Mouse (Mus musculus): Measurements from ENCODE around the gene Myh13. TPM values are rescaled to one million over a fixed set of nuclear protein-coding genes. Genes with fewer than 3 reads are reported as not detected.

The Myh13 gene
- not detected in 2 replicates for polyA plus RNA-seq (2016; fragmentation: Nextera tagmentation; extraction: Ambion mirVana)

DNA sequence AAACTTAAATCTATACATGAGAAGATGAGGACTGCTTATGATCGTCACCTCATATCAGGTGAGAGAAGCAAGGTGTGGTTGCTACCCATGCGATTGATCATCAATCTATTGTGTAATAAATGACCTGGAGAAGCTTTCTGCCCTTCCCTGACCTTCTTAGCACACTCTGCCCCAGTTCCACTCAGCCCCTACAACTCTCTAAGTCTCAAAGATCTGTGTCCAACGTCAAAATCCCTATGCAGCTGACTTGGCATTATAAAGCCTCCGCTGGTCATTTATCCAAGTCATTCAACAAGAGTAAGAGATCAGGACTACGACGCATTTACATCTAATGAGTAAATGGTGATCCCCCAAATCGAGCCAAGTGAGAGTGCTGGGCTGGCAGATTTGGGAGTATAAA lies at the start of gene Myh13:
TSS of gene Myh13 (plus strand) at position 301 of the 400 bp plus-strand sequence.
- Histone ChIP-seq H3K9me3 (no peaks in the 10 kb centered on the region), H3K27me3 (ENCODE audit: poor library complexity, severe bottlenecking) (no peaks in the 10 kb centered on the region), H3K36me3 (replicated peaks) (no peaks in the 10 kb centered on the region), H3K4me1 (no peaks in the 10 kb centered on the region), H3K27ac (no peak within 1 kb of the TSS), H3K4me3 (no peak within 1 kb of the TSS)
- DNase-seq (ENCODE audit: extremely low spot score, low spot score) = no peak
- WGBS = 89% methylated on average over 7 of the region's 7 CpGs

GRCm38 (mm10) chr11:67276601-67277174 lies 44.8 kb upstream of the Myh13 start, which contains the start of gene Myh8:
Gene Myh8, plus strand, starts transcription at chr11:67277124.
- WGBS = 93% methylated on average over 10 of the region's 10 CpGs

DNA sequence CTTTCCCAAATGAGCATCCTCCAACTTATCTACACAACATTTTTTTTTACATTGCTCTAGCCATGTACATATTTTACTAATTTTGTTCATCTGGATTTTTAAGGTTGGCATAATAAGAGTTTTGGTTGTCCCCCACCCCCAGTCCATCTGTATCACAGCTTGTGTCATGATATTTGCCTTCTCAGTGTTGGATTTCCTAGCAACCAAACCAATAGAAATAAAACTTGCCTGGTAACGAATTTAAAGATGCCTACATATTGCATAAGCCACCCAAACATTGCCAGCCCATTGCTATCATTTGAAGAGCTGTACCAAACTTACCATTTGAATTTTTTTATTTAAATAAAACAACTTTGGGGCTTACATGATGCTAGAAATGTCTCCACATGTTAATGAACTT lies 28.0 kb upstream of the Myh13 start:
- Histone ChIP-seq H3K4me1 (no peaks in the 10 kb centered on the region), H3K4me3 (no peak overlapping the region), H3K36me3 (replicated peaks) (no peaks in the 10 kb centered on the region), H3K27ac (no peak overlapping the region), H3K27me3 (ENCODE audit: poor library complexity, severe bottlenecking) (no peaks in the 10 kb centered on the region), H3K9me3 (no peaks in the 10 kb centered on the region)
- DNase-seq (ENCODE audit: extremely low spot score, low spot score) = no peak
- 79% methylated on average over 1 of the region's 1 CpGs for WGBS

More at GRCm38 (mm10) chr11:67276601-67277174, 44.8 kb upstream of the Myh13 start, which contains the start of gene Myh8:
- Histone ChIP-seq H3K36me3 (replicated peaks) (no peaks in the 10 kb centered on the region), H3K27ac (no peak within 1 kb of the TSS), H3K9me3 (no peaks in the 10 kb centered on the region), H3K27me3 (ENCODE audit: poor library complexity, severe bottlenecking) (no peaks in the 10 kb centered on the region), H3K4me3 (no peak within 1 kb of the TSS), H3K4me1 (no peaks in the 10 kb centered on the region)
- DNase-seq (ENCODE audit: extremely low spot score, low spot score) = no peak

DNA sequence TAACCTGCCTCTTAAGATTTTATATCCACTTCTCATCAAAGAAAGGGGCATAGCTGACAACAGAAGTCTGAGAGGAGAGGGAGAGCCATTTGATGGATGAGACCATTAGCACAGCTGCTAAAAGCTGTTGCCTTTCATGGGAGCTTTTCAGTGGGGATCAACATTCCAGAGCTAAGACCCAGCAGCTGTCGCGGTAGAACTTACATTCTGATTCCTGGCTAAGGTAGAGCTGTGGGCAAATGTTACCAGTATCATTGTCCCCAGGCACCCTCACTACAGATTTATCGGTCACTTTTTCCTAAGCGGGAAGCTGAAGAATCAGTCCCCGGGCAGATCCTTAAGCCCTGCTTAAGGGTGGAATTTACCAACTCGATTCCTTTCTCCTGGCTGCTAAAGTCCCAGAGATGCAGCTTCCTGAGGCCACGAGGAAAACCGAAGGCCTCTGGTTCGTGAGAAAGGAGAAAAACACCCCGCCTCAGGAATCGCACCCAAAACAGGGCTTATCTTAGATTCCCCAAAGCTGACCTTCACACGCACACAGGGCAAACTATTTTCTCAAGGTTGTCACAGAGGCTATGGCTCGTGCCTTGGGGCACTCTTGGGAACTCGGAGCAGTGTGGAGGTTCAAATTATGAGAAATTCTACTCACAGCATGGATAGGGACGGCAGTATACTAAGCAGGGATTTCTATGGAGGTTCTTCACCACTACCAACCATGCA lies 7.6 kb upstream of the Myh13 start:
- 52% methylated on average over 15 of the region's 15 CpGs for WGBS
- H3K4me1 ChIP-seq = 0 out of 2 replicates have a peak, but pooled peaks cover 7% of the 10 kb centered on the region
- no peaks in the 10 kb centered on the region for H3K36me3 ChIP-seq (replicated peaks)
- no peak overlapping the region for H3K4me3 ChIP-seq
- H3K9me3 ChIP-seq = no peaks in the 10 kb centered on the region
- no peak overlapping the region for H3K27ac ChIP-seq
- no peak for DNase-seq (ENCODE audit: extremely low spot score, low spot score)
- H3K27me3 ChIP-seq (ENCODE audit: poor library complexity, severe bottlenecking) = no peaks in the 10 kb centered on the region

GRCm38 (mm10) chr11:67326536-67326935 lies 5.1 kb downstream of the Myh13 start:
- H3K4me1 ChIP-seq = no peaks in the 10 kb centered on the region
- no peak overlapping the region for H3K27ac ChIP-seq
- no peaks in the 10 kb centered on the region for H3K36me3 ChIP-seq (replicated peaks)
- H3K27me3 ChIP-seq (ENCODE audit: poor library complexity, severe bottlenecking) = no peaks in the 10 kb centered on the region
- H3K9me3 ChIP-seq = no peaks in the 10 kb centered on the region
- DNase-seq (ENCODE audit: extremely low spot score, low spot score) = no peak
- 81% methylated on average over 2 of the region's 2 CpGs for WGBS
- H3K4me3 ChIP-seq = no peak overlapping the region

GRCm38 (mm10) chr11:67344556-67344955 lies 23.1 kb downstream of the Myh13 start:
- WGBS = 61% methylated on average over 3 of the region's 3 CpGs
- no peaks in the 10 kb centered on the region for H3K9me3 ChIP-seq
- H3K4me1 ChIP-seq = no peaks in the 10 kb centered on the region
- H3K36me3 ChIP-seq (replicated peaks) = no peaks in the 10 kb centered on the region
- no peak for DNase-seq (ENCODE audit: extremely low spot score, low spot score)
- H3K27ac ChIP-seq = no peak overlapping the region
- no peaks in the 10 kb centered on the region for H3K27me3 ChIP-seq (ENCODE audit: poor library complexity, severe bottlenecking)
- no peak overlapping the region for H3K4me3 ChIP-seq

DNA sequence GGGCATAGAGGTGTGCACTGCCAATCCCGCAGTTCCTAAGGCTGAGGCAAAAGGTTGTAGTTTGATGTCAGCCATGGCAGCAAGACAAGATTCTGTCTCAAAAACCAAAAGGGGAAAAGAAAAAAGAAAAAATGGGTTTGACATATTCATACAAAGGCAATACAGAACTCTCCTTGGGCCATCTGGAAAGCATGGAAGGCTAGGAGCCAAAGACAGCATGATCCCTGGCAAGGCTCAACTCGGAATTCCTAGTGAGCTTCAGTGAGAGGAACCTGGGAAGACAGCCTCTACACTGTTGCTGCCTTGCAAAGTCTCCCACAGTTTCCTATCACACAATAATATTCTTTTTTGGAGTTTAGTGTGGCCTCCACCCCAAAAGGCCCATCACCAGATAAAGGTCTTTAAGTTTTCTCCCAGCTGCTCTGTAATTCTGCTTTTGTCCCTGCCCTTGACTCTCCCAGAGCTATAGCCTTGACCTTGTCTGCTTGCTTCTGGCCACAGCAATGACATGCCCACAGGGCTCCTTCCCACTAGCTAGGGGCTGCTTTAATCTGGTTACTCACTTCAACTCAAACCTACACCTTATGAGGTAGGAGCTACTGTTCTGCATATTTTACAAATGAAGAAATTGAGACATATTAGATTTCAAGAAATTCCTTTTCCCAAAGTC lies 23.9 kb downstream of the Myh13 start:
- Histone ChIP-seq H3K36me3 (replicated peaks) (no peaks in the 10 kb centered on the region), H3K4me3 (no peak overlapping the region), H3K9me3 (no peaks in the 10 kb centered on the region), H3K27ac (no peak overlapping the region), H3K4me1 (no peaks in the 10 kb centered on the region), H3K27me3 (ENCODE audit: poor library complexity, severe bottlenecking) (no peaks in the 10 kb centered on the region)
- no peak for DNase-seq (ENCODE audit: extremely low spot score, low spot score)
- 71% methylated on average over 2 of the region's 2 CpGs for WGBS

GRCm38 (mm10) chr11:67345856-67346236 lies 24.4 kb downstream of the Myh13 start:
- H3K4me1 ChIP-seq = no peaks in the 10 kb centered on the region
- no peak overlapping the region for H3K27ac ChIP-seq
- DNase-seq (ENCODE audit: extremely low spot score, low spot score) = no peak
- no peaks in the 10 kb centered on the region for H3K9me3 ChIP-seq
- H3K36me3 ChIP-seq (replicated peaks) = no peaks in the 10 kb centered on the region
- H3K4me3 ChIP-seq = no peak overlapping the region
- H3K27me3 ChIP-seq (ENCODE audit: poor library complexity, severe bottlenecking) = no peaks in the 10 kb centered on the region

DNA sequence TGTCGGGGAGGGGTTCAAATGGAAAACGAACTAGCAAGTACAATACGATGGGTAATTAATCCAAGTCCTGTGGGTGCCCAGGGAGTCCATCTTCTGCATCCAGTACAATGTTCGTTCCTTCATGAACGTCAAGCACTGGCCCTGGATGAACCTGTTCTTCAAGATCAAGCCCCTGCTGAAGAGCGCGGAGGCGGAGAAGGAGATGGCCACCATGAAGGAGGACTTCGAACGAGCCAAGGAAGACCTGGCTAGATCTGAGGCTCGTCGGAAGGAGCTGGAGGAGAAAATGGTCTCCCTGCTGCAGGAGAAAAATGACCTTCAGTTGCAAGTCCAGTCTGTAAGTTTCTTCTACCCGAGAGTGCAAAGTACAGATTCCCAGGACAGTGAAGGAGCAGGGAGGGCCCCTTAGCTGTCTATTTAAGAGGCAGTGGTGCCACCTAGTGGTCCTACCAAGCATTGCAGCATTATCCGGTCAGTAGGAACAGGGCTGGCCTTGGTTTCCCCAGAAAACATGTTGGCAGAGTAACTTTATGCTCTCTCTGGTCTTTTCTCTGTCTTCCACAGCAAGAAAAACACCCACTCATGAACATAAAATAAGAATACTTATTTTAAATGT lies 28.8 kb downstream of the Myh13 start:
- WGBS = 54% methylated on average over 14 of the region's 14 CpGs

DNA sequence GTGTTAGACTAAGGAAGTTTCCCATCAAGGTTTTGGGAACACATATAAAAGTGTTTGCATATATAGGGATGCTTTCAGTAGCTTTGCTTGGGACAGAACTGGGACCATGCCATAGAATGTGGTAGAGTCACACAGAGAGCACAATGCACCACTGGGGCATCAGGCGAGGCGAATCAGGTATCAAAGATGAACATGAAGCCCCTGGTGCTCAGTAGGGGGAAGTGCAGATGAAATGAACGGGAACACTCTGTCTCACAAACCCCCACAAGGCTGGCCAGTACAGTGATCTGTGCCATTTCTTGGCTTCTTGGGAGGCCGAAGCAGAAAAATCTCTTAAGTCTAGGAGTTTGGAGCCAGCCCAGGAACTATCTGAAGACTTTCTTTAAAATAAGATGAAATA lies 31.6 kb downstream of the Myh13 start:
- Histone ChIP-seq H3K4me3 (no peak overlapping the region), H3K27ac (no peak overlapping the region), H3K36me3 (replicated peaks) (no peaks in the 10 kb centered on the region), H3K9me3 (no peaks in the 10 kb centered on the region), H3K4me1 (no peaks in the 10 kb centered on the region), H3K27me3 (ENCODE audit: poor library complexity, severe bottlenecking) (no peaks in the 10 kb centered on the region)
- WGBS = 63% methylated on average over 4 of the region's 4 CpGs
- DNase-seq (ENCODE audit: extremely low spot score, low spot score) = no peak

More for the DNA sequence above, 28.8 kb downstream of the Myh13 start:
- no peaks in the 10 kb centered on the region for H3K36me3 ChIP-seq (replicated peaks)
- no peak overlapping the region for H3K4me3 ChIP-seq
- H3K9me3 ChIP-seq = no peaks in the 10 kb centered on the region
- no peaks in the 10 kb centered on the region for H3K27me3 ChIP-seq (ENCODE audit: poor library complexity, severe bottlenecking)
- H3K27ac ChIP-seq = no peak overlapping the region
- DNase-seq (ENCODE audit: extremely low spot score, low spot score) = peak; percentile 75
- no peaks in the 10 kb centered on the region for H3K4me1 ChIP-seq

GRCm38 (mm10) chr11:67358031-67358430 lies 36.6 kb downstream of the Myh13 start:
- H3K36me3 ChIP-seq (replicated peaks) = no peaks in the 10 kb centered on the region
- H3K27me3 ChIP-seq (ENCODE audit: poor library complexity, severe bottlenecking) = no peaks in the 10 kb centered on the region
- no peak overlapping the region for H3K4me3 ChIP-seq
- H3K9me3 ChIP-seq = no peaks in the 10 kb centered on the region
- DNase-seq (ENCODE audit: extremely low spot score, low spot score) = no peak
- no peaks in the 10 kb centered on the region for H3K4me1 ChIP-seq
- 80% methylated on average over 10 of the region's 10 CpGs for WGBS
- no peak overlapping the region for H3K27ac ChIP-seq

DNA sequence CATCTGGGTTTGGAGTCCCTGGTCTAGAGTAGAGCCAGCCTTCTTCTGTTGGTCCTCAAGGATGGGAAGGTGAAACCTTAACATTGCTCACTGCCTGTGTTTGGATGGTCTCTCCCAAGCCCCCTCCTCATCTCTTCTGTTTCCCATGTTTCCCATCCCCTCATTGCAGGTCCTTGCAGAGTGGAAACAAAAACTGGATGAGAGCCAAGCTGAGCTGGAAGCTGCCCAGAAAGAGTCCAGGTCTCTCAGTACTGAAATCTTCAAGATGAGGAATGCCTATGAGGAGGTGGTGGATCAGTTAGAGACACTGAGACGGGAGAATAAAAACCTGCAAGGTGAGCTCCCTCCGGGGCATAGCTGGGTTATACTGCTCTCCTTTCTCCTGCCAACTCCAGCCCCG lies 40.8 kb downstream of the Myh13 start:
- no peak overlapping the region for H3K27ac ChIP-seq
- H3K4me1 ChIP-seq = 0 out of 2 replicates have a peak, but pooled peaks cover 3% of the 10 kb centered on the region
- DNase-seq (ENCODE audit: extremely low spot score, low spot score) = no peak
- no peaks in the 10 kb centered on the region for H3K36me3 ChIP-seq (replicated peaks)
- H3K4me3 ChIP-seq = no peak overlapping the region
- 89% methylated on average over 3 of the region's 3 CpGs for WGBS
- H3K9me3 ChIP-seq = no peaks in the 10 kb centered on the region
- H3K27me3 ChIP-seq (ENCODE audit: poor library complexity, severe bottlenecking) = no peaks in the 10 kb centered on the region

GRCm38 (mm10) chr11:67364551-67364950 lies 43.1 kb downstream of the Myh13 start:
- DNase-seq (ENCODE audit: extremely low spot score, low spot score) = no peak
- Histone ChIP-seq H3K27me3 (ENCODE audit: poor library complexity, severe bottlenecking) (no peaks in the 10 kb centered on the region), H3K9me3 (no peaks in the 10 kb centered on the region), H3K4me1 (0 out of 2 replicates have a peak, but pooled peaks cover 3% of the 10 kb centered on the region), H3K36me3 (replicated peaks) (no peaks in the 10 kb centered on the region), H3K27ac (no peak overlapping the region), H3K4me3 (no peak overlapping the region)
- WGBS = 89% methylated on average over 12 of the region's 12 CpGs

All from forebrain, embryonic 10.5 days (tissue).